Mouse (Mus musculus): ENCODE measurements around the gene Rcor2.

Gene Rcor2

DNA sequence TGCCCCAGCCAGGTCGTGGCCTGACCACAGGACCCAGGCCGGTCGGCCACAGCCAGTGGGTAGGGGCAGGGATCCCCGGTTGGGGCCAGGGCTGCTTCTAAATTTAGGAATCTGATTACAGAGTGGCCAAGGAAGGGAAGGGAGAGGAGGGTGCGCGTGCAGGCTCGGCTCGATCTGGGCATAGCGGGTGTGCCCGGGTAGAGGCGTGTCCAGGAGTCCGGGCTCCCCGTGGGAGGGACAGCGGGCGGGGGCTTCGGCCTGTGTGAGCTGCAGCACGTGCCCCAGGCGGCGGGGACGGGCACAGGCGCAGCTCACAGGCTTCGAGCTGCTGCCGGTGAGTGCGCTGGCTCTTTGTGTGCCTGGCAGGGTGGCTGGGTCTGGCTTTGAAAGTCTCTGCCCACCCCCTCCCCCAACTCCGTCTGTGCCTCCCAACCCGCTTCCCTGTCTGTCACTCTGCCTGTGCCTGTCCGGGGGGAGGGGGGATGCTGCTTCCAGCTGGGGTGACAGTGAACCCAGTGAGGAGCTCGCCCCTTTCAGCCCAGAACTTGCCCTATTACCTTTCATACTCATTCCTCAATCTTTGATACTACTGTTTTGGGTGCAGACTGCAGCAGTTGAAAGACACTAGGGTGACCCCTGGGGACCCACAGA lies at the start of gene Rcor2:
TSS of gene Rcor2 (plus strand) at position 235 of the 651 bp plus-strand sequence.
- in situ Hi-C loops (cut with MboI, MseI): no loop called here

GRCm38 (mm10) chr19:7217926-7218267 lies 49.2 kb upstream of the Rcor2 start:
- in situ Hi-C loops (cut with MboI, MseI): no loop called here

DNA sequence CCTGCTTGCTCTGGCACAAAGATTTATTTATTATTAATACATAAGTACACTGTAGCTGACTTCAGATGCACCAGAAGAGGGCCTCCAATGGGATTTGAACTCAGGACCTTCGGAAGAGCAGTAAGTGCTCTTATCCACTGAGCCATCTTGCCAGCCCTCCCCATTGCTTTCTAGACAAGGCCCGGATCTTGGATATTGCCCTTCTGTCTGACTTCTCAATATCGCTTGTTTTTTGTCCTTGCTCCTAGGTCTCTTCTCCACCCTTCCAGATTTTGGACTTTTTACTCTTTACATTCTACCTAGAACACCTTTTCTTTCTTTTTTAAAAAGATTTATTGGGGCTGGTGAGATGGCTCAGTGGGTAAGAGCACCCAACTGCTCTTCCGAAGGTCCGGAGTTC lies 48.4 kb upstream of the Rcor2 start:
- in situ Hi-C loops (cut with MboI, MseI): no loop called here

DNA sequence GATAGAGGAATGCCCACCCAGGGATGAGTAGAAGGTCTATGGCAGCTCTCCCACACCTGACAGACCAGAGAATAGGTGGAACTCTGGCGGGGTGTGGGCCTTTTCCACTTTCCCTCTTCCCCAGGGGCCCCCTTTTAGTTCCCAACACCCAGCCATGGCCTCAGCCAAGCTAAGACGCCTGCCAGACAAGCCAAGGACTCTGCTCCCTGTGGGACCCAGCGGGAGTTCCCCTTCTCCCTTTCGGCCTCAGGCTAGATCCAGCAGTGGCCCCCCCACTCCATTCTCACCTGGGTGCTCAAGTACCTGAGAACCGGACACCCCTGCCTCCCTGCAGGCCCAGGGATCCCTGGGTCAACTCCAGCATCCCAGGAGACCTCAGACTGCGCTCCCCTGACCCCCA lies 44.9 kb upstream of the Rcor2 start:
- in situ Hi-C loops (cut with MboI, MseI): loop anchor here (10.0 kb wide), 1 partner anchor 1693 kb away; no protein-coding TSS in a partner anchor

GRCm38 (mm10) chr19:7223488-7223887 lies 43.6 kb upstream of the Rcor2 start:
- in situ Hi-C loops (cut with MboI, MseI): loop anchor here (10.0 kb wide), 1 partner anchor 1691 kb away; no protein-coding TSS in a partner anchor

- in situ Hi-C loops (cut with MboI, MseI): loop anchor here (10.0 kb wide), 1 partner anchor 1691 kb away; no protein-coding TSS in a partner anchor
Observed at GRCm38 (mm10) chr19:7224253-7224652, 42.9 kb upstream of the Rcor2 start.

DNA sequence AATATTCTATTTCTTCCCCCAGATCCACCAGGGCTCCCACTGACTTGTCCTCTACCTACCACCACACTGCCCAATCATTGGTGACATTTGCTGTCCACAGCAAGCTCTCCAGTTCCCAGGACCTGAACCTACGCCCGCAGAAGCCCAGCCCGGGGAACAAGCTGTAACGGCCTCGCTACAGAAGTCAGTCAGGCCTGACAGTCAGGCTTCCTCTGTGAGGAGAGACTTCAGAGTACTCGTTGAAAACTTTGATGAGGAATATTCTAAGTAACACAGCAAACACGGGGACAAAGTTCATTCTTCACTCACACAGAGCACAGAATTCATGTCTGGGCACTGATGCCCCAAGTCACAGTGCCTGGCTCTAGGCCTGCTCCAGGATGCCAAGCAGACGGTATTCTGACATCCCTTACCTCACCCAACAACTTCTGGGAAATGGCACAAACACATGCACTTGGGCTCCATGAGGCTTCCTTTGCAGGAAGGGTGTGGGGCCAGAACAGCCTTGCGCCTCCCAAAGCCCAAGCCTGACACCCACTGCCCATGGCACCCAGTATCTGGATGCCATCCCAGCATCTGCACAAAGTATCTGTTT lies 41.9 kb upstream of the Rcor2 start:
- in situ Hi-C loops (cut with MboI, MseI): loop anchor here (10.0 kb wide), 1 partner anchor 1690 kb away; no protein-coding TSS in a partner anchor

- in situ Hi-C loops (cut with MboI, MseI): loop anchor here (10.0 kb wide), 1 partner anchor 1688 kb away; no protein-coding TSS in a partner anchor
Observed at GRCm38 (mm10) chr19:7226511-7226914, 40.6 kb upstream of the Rcor2 start.

GRCm38 (mm10) chr19:7234537-7235221 lies 32.4 kb upstream of the Rcor2 start:
- in situ Hi-C loops (cut with MboI, MseI): no loop called here

GRCm38 (mm10) chr19:7235461-7235860 lies 31.7 kb upstream of the Rcor2 start:
- in situ Hi-C loops (cut with MboI, MseI): no loop called here

GRCm38 (mm10) chr19:7236011-7236410 lies 31.1 kb upstream of the Rcor2 start:
- in situ Hi-C loops (cut with MboI, MseI): no loop called here

DNA sequence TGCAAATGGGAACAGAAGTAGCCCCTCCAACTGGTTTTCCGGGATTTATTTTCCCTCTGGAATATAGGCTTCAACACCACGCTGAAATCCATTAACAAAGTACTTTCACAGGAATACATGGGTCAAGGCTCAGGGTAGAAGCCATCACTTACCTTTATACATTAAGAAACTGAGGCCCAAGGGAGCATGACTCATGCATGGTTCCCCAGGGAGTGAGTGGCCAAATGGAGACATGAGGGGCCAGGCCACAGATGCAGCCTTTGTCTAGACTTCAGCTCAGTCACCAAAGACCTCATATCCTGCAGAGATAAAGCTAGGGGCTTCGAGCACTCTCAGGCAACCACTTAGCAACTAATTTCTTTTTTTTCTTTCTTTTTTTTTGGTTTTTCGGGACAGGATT lies 30.4 kb upstream of the Rcor2 start:
- in situ Hi-C loops (cut with MboI, MseI): no loop called here

DNA sequence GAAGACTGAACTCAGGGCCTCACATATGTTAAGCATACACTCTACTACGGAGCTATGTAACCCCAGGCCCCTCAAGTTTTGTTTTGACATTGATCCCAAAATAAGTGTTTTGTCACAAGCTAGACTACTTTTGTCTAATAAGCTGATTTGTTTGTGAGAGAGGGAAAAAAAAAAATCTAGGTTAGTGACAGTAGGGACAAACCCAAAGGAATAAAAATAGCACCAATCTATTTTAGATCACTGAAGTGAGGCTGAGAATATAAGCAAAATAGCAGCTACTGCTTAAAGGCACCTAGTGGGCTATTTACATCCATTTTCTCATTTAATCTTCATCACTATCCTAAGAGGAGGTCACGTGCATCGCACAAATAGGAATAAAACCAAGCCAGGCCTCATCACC lies 27.6 kb upstream of the Rcor2 start:
- in situ Hi-C loops (cut with MboI, MseI): no loop called here

GRCm38 (mm10) chr19:7240291-7240690 lies 26.8 kb upstream of the Rcor2 start:
- in situ Hi-C loops (cut with MboI, MseI): no loop called here

- in situ Hi-C loops (cut with MboI, MseI): no loop called here
Observed at GRCm38 (mm10) chr19:7240782-7241690, 26.1 kb upstream of the Rcor2 start, which contains the start of gene Naa40. Gene Naa40 (minus strand): TSS chr19:7241183.

- in situ Hi-C loops (cut with MboI, MseI): no loop called here
Observed at GRCm38 (mm10) chr19:7246021-7246420, 21.1 kb upstream of the Rcor2 start.

DNA sequence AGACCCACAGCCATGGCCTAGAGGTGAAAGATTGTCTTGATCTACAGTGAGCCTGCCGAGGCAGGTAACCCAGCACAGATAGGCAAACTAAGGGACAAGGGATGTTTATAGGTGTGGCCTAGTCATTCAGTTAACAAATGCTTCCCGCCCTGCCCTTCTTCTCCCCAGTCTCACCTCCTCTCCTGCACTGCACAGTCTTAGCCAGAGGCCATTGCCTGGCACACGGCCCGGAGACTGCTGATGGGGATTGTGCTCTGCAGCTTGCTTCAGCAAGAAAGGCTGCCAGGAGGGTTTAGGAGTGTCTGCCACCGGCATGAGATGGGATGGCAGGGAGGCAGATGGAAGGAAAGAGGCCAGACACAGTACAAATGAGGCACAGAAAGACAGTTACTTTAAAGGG lies 9.2 kb upstream of the Rcor2 start:
- in situ Hi-C loops (cut with MboI, MseI): loop anchor here (10.0 kb wide), 1 partner anchor 1277 kb away; no protein-coding TSS in a partner anchor

DNA sequence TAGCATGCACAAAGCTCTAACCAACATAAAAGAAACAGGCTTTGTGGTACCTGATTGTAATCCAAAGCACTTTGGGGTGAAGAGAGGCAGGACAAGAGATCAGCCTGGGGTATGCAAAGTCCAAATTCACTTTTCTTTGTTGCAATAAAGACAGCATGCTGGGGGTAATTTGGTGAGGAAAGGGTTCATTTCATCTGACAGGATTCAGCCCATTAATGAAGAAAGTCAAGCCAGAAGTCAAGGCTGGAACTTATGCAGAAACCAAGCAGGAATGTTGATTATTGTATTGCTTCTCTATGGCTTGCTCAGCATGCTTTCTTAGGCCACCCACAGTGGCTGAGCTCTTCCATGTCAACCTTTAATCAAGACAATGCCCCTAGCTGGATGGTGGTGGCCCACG lies 5.6 kb upstream of the Rcor2 start:
- in situ Hi-C loops (cut with MboI, MseI): no loop called here

DNA sequence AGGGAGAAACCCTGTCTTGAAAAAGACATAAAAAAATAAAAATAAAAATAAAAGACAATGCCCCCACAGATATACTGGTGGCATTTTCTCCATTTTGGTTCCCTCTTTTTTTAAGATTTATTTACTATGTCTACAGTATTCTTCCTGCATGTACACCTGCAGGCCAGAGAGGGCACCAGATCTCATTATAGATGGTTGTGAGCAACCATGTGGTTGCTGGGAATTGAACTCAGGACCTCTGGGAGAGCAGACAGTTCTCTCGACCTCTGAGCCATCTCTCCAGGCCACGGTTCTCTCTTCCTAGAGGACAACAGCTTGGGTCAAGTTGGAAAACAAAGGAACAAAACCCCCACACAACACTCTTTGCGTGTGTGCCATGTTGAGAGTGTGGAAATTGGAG lies 5.2 kb upstream of the Rcor2 start:
- in situ Hi-C loops (cut with MboI, MseI): no loop called here

- in situ Hi-C loops (cut with MboI, MseI): no loop called here
Observed at GRCm38 (mm10) chr19:7262592-7262991, 4.5 kb upstream of the Rcor2 start.

GRCm38 (mm10) chr19:7264088-7264765 lies 2.9 kb upstream of the Rcor2 start:
- in situ Hi-C loops (cut with MboI, MseI): no loop called here
